Comparison of ENCODE assay signal across 22 mouse cellular contexts in genomic region chr2:71243058-71243672, GRCm38 (mm10). TPM values are rescaled to one million over a fixed set of nuclear protein-coding genes. Genes with fewer than 3 reads are reported as not detected.
DNase-seq lines count a peak whose midpoint lies in the region; ATAC-seq and TF ChIP-seq lines count a peak whose summit lies in the region.
"Had no signal": no experiment of that assay in that cellular context is flagged by ENCODE, and none has a peak within 500 bp of the region (broad histone marks: within the 10 kb centered on the region; RNA-seq: fewer than 3 reads in every experiment).

No protein-coding gene starts in this region.

- no peak overlapping the region for H3K9ac ChIP-seq in forebrain, embryonic 14.5 days (ENCODE audit: low read length)
- no peak overlapping the region for H3K9ac ChIP-seq in midbrain, embryonic 11.5 days (ENCODE audit: low read length)
- H3K9ac ChIP-seq: heart, embryonic 12.5 days; hindbrain, embryonic 13.5 days; neural tube, embryonic 12.5 days had no signal

- no peak overlapping the region for H3K4me2 ChIP-seq in forebrain, embryonic 14.5 days (ENCODE audit: low read length)
- no peak overlapping the region for H3K4me2 ChIP-seq in midbrain, embryonic 11.5 days
- H3K4me2 ChIP-seq: heart, embryonic 12.5 days; hindbrain, embryonic 13.5 days; liver, embryonic 11.5 days; neural tube, embryonic 12.5 days had no signal

- no peak overlapping the region for H3K27ac ChIP-seq in forebrain, embryonic 14.5 days (ENCODE audit: low read depth, low read length)
- no peak overlapping the region for H3K27ac ChIP-seq in forebrain, embryonic 10.5 days
- no peak overlapping the region for H3K27ac ChIP-seq in midbrain, embryonic 11.5 days (ENCODE audit: low read depth, low read length)
- no peak overlapping the region for H3K27ac ChIP-seq in midbrain, embryonic 10.5 days (replicated peaks)
- H3K27ac ChIP-seq: embryonic facial prominence, embryonic 10.5 days; hindbrain, embryonic 13.5 days; neural tube, embryonic 12.5 days had no signal

- peaks cover 22% of the 10 kb centered on the region for H3K36me3 ChIP-seq in forebrain, embryonic 14.5 days (ENCODE audit: control insufficient read depth, insufficient read depth, low read length)
- peaks cover 71% of the 10 kb centered on the region for H3K36me3 ChIP-seq in forebrain, embryonic 10.5 days (replicated peaks)
- no peaks in the 10 kb centered on the region for H3K36me3 ChIP-seq in midbrain, embryonic 11.5 days (ENCODE audit: control insufficient read depth, insufficient read depth, low read length)
- peaks cover 72% of the 10 kb centered on the region for H3K36me3 ChIP-seq in midbrain, embryonic 10.5 days

- no peak for TF ChIP-seq CTCF in lung, adult 2 months (IDR thresholded peaks at IDR 0.05; ENCODE audit: insufficient read depth, low read length)

- DNase-seq in forebrain, embryonic 14.5 days (ENCODE audit: low spot score) = peak; percentile 62
- no peak for DNase-seq in forebrain, embryonic 10.5 days (ENCODE audit: extremely low spot score, low spot score)
- DNase-seq in midbrain, embryonic 11.5 days (ENCODE audit: low spot score, missing footprints) = peak; percentile 83
- no peak for DNase-seq in midbrain, embryonic 10.5 days (ENCODE audit: low spot score)
- peak; percentile 23 for DNase-seq in brain, adult 2 months (ENCODE audit: low read depth, low spot score)
- DNase-seq in frontal cortex, postnatal 14 days (ENCODE audit: low spot score in 2 of 2) = no peak
- DNase-seq in lung, adult 2 months = no peak
- DNase-seq: adrenal gland, postnatal 14 days; cerebellum, adult 2 months; heart, adult 11 months; heart, postnatal 14 days; kidney, postnatal 10 days; lung, adult 18-20 months; lung, postnatal 4 days; right cerebral cortex, adult 18-20 months; thymus, postnatal 14 days had no signal

- H3K4me1 ChIP-seq in forebrain, embryonic 14.5 days (ENCODE audit: control insufficient read depth, insufficient read depth, low read length) = peaks cover 22% of the 10 kb centered on the region
- H3K4me1 ChIP-seq in forebrain, embryonic 10.5 days = peaks cover 19% of the 10 kb centered on the region
- no peaks in the 10 kb centered on the region for H3K4me1 ChIP-seq in midbrain, embryonic 11.5 days (ENCODE audit: control insufficient read depth, insufficient read depth, low read length)
- no peaks in the 10 kb centered on the region for H3K4me1 ChIP-seq in midbrain, embryonic 10.5 days
- H3K4me1 ChIP-seq in lung, adult 2 months (ENCODE audit: control insufficient read depth, insufficient read depth, low read length) = no peaks in the 10 kb centered on the region
- H3K4me1 ChIP-seq: embryonic facial prominence, embryonic 10.5 days; heart, embryonic 12.5 days had no signal

- no peak for ATAC-seq in forebrain, embryonic 14.5 days
- no peak for ATAC-seq in midbrain, embryonic 11.5 days (ENCODE audit: low FRiP score)
- ATAC-seq in megakaryocyte progenitor cell, adult 5-6 weeks (replicated peaks; ENCODE audit: poor library complexity) = peak; percentile 42; the same call in 1 of the 2 replicates

- TF ChIP-seq POLR2A in lung, adult 2 months (IDR thresholded peaks at IDR 0.05; ENCODE audit: borderline replicate concordance, extremely low read depth, low read depth, low read length) = no peak

- H3K4me3 ChIP-seq in forebrain, embryonic 14.5 days (ENCODE audit: low read depth, low read length) = no peak overlapping the region
- no peak overlapping the region for H3K4me3 ChIP-seq in forebrain, embryonic 10.5 days
- H3K4me3 ChIP-seq in midbrain, embryonic 11.5 days (ENCODE audit: low read depth, low read length) = no peak overlapping the region
- no peak overlapping the region for H3K4me3 ChIP-seq in midbrain, embryonic 10.5 days
- no peak overlapping the region for H3K4me3 ChIP-seq in lung, adult 2 months (replicated peaks; ENCODE audit: extremely low read depth, low read depth, low read length)
- H3K4me3 ChIP-seq: embryonic facial prominence, embryonic 10.5 days; heart, embryonic 12.5 days; hindbrain, embryonic 13.5 days; neural tube, embryonic 12.5 days had no signal

- H3K9me3 ChIP-seq in forebrain, embryonic 14.5 days (replicated peaks; ENCODE audit: control insufficient read depth, low read length) = no peaks in the 10 kb centered on the region
- H3K9me3 ChIP-seq in forebrain, embryonic 10.5 days = no peaks in the 10 kb centered on the region
- H3K9me3 ChIP-seq in midbrain, embryonic 11.5 days (ENCODE audit: control insufficient read depth, low read length) = no peaks in the 10 kb centered on the region
- H3K9me3 ChIP-seq in midbrain, embryonic 10.5 days (replicated peaks) = no peaks in the 10 kb centered on the region
- H3K9me3 ChIP-seq: embryonic facial prominence, embryonic 10.5 days; heart, embryonic 12.5 days; hindbrain, embryonic 13.5 days; neural tube, embryonic 12.5 days had no signal

- no peaks in the 10 kb centered on the region for H3K27me3 ChIP-seq in forebrain, embryonic 14.5 days (replicated peaks; ENCODE audit: control insufficient read depth, insufficient read depth, low read length)
- H3K27me3 ChIP-seq in forebrain, embryonic 10.5 days (ENCODE audit: poor library complexity, severe bottlenecking) = no peaks in the 10 kb centered on the region
- H3K27me3 ChIP-seq in midbrain, embryonic 11.5 days (ENCODE audit: control insufficient read depth, insufficient read depth, low read length) = no peaks in the 10 kb centered on the region
- H3K27me3 ChIP-seq in midbrain, embryonic 10.5 days (ENCODE audit: low read depth, poor library complexity, severe bottlenecking) = no peaks in the 10 kb centered on the region
- H3K27me3 ChIP-seq: heart, embryonic 12.5 days; hindbrain, embryonic 13.5 days; neural tube, embryonic 12.5 days had no signal

- WGBS in forebrain, embryonic 14.5 days = 30% methylated on average over 9 of the region's 9 CpGs
- whole genome bisulfite sequencing in forebrain, embryonic 10.5 days = 81% methylated on average over 9 of the region's 9 CpGs
- WGBS in midbrain, embryonic 11.5 days = 82% methylated on average over 9 of the region's 9 CpGs
- 84% methylated on average over 9 of the region's 9 CpGs for WGBS in midbrain, embryonic 10.5 days
- 78% methylated on average over 9 of the region's 9 CpGs for WGBS in lung, adult 2 months

RNA-seq across cellular contexts. Expression of gene Dync1i2, which starts 31.7 kb away (rescaled TPM):
- 195 and 222 TPM in 2 replicates for polyA plus RNA-seq in forebrain, embryonic 14.5 days (2014; fragmentation: Nextera tagmentation; extraction: Ambion mirVana)
- 102 and 111 TPM in 2 replicates for polyA plus RNA-seq in forebrain, embryonic 10.5 days (2016; fragmentation: Nextera tagmentation; extraction: Ambion mirVana)
- 189 and 206 TPM in 2 replicates for polyA plus RNA-seq in midbrain, embryonic 11.5 days (2014; fragmentation: Nextera tagmentation; extraction: Ambion mirVana)
- polyA plus RNA-seq in midbrain, embryonic 10.5 days (2016; fragmentation: Nextera tagmentation; extraction: Ambion mirVana) = 118 and 143 TPM in 2 replicates
- total RNA-seq in megakaryocyte progenitor cell, adult 5-6 weeks (2015) = 87.8 and 104 TPM in 2 replicates
- total RNA-seq in megakaryocyte progenitor cell, adult 5-6 weeks (2017) = 75.0 and 89.2 TPM in 2 replicates
- polyA plus RNA-seq in lung, adult 2 months (2012; rRNA removed) = 13.6 and 27.9 TPM in 2 replicates

Comparison
In these comparisons a context has a peak if more than half of its experiments do, and no peak if none do; other contexts are left out.
1. DNase-seq: peak in forebrain, embryonic 14.5 days (single experiment), midbrain, embryonic 11.5 days (single experiment) and brain, adult 2 months (single experiment); none in forebrain, embryonic 10.5 days (single experiment), midbrain, embryonic 10.5 days (single experiment), frontal cortex, postnatal 14 days (0 of 2) and lung, adult 2 months (single experiment).